Mouse (Mus musculus): ENCODE results near the gene Ephb6. TPM values are rescaled to one million over a fixed set of nuclear protein-coding genes. Genes with fewer than 3 reads are reported as not detected.

Ephb6 gene
- polyA plus RNA-seq, 1 experiment from 2014 or later: 11.9 TPM

- DNase-seq (ENCODE audit: low spot score): no peak
- ATAC-seq (replicated peaks; ENCODE audit: low FRiP score, low read depth): no peak
- no peak overlapping the region for H3K4me3 ChIP-seq (replicated peaks; ENCODE audit: low read depth, low read length)
- H3K27me3 ChIP-seq (ENCODE audit: insufficient read depth, low read length): no peaks in the 10 kb centered on the region
- no peaks in the 10 kb centered on the region for H3K36me3 ChIP-seq (ENCODE audit: insufficient read depth, low read length)
- no peak overlapping the region for H3K9ac ChIP-seq (ENCODE audit: low read depth, low read length)
- H3K4me2 ChIP-seq (ENCODE audit: low read length): no peak overlapping the region
- H3K9me3 ChIP-seq (replicated peaks; ENCODE audit: low read length): no peaks in the 10 kb centered on the region
- H3K27ac ChIP-seq: no peak overlapping the region
- 0 out of 2 replicates have a peak, but pooled peaks cover 3% of the 10 kb centered on the region for H3K4me1 ChIP-seq (replicated peaks; ENCODE audit: insufficient read depth, low read length)
- WGBS: 60% methylated on average over 5 of the region's 5 CpGs
- TF ChIP-seq CTCF (IDR thresholded peaks at IDR 0.05; ENCODE audit: low read depth): no peak
Observed at GRCm38 (mm10) chr6:41607637-41608036, 2.4 kb downstream of the Ephb6 start.

- Histone ChIP-seq H3K4me2 (ENCODE audit: low read length) (no peak overlapping the region), H3K9ac (ENCODE audit: low read depth, low read length) (no peak overlapping the region), H3K4me1 (replicated peaks; ENCODE audit: insufficient read depth, low read length) (no peaks in the 10 kb centered on the region), H3K4me3 (replicated peaks; ENCODE audit: low read depth, low read length) (no peak overlapping the region), H3K9me3 (replicated peaks; ENCODE audit: low read length) (no peaks in the 10 kb centered on the region), H3K27ac (no peak overlapping the region), H3K36me3 (ENCODE audit: insufficient read depth, low read length) (no peaks in the 10 kb centered on the region), H3K27me3 (ENCODE audit: insufficient read depth, low read length) (no peaks in the 10 kb centered on the region)
- DNase-seq (ENCODE audit: low spot score) (no peak), ATAC-seq (replicated peaks; ENCODE audit: low FRiP score, low read depth) (no peak)
- no peak for TF ChIP-seq CTCF (IDR thresholded peaks at IDR 0.05; ENCODE audit: low read depth)
- 77% methylated on average over 9 of the region's 9 CpGs for WGBS
Observed at GRCm38 (mm10) chr6:41620173-41620798, 15.0 kb downstream of the Ephb6 start.

GRCm38 (mm10) chr6:41621241-41621990 lies 16.1 kb downstream of the Ephb6 start:
- DNase-seq (ENCODE audit: low spot score): no peak
- TF ChIP-seq CTCF (IDR thresholded peaks at IDR 0.05; ENCODE audit: low read depth): no peak
- no peak overlapping the region for H3K4me2 ChIP-seq (ENCODE audit: low read length)
- no peak overlapping the region for H3K27ac ChIP-seq
- H3K4me3 ChIP-seq (replicated peaks; ENCODE audit: low read depth, low read length): no peak overlapping the region
- H3K4me1 ChIP-seq (replicated peaks; ENCODE audit: insufficient read depth, low read length): no peaks in the 10 kb centered on the region
- no peak overlapping the region for H3K9ac ChIP-seq (ENCODE audit: low read depth, low read length)
- H3K27me3 ChIP-seq (ENCODE audit: insufficient read depth, low read length): no peaks in the 10 kb centered on the region
- H3K9me3 ChIP-seq (replicated peaks; ENCODE audit: low read length): no peaks in the 10 kb centered on the region
- H3K36me3 ChIP-seq (ENCODE audit: insufficient read depth, low read length): no peaks in the 10 kb centered on the region
- 89% methylated on average over 12 of the region's 12 CpGs for WGBS
- no peak for ATAC-seq (replicated peaks; ENCODE audit: low FRiP score, low read depth)

- ATAC-seq (replicated peaks; ENCODE audit: low FRiP score, low read depth) (no peak), DNase-seq (ENCODE audit: low spot score) (no peak)
- no peaks in the 10 kb centered on the region for H3K9me3 ChIP-seq (replicated peaks; ENCODE audit: low read length)
- H3K4me2 ChIP-seq (ENCODE audit: low read length): no peak overlapping the region
- H3K36me3 ChIP-seq (ENCODE audit: insufficient read depth, low read length): no peaks in the 10 kb centered on the region
- 71% methylated on average over 9 of the region's 9 CpGs for WGBS
- H3K9ac ChIP-seq (ENCODE audit: low read depth, low read length): no peak overlapping the region
- no peaks in the 10 kb centered on the region for H3K4me1 ChIP-seq (replicated peaks; ENCODE audit: insufficient read depth, low read length)
- H3K4me3 ChIP-seq (replicated peaks; ENCODE audit: low read depth, low read length): no peak overlapping the region
- no peaks in the 10 kb centered on the region for H3K27me3 ChIP-seq (ENCODE audit: insufficient read depth, low read length)
- peak; percentile 52; the same call in 1 of the 2 replicates for TF ChIP-seq CTCF (IDR thresholded peaks at IDR 0.05; ENCODE audit: low read depth)
- no peak overlapping the region for H3K27ac ChIP-seq
Observed at GRCm38 (mm10) chr6:41622661-41623060, 17.4 kb downstream of the Ephb6 start.

GRCm38 (mm10) chr6:41628180-41628579 lies 22.9 kb downstream of the Ephb6 start:
- no peaks in the 10 kb centered on the region for H3K27me3 ChIP-seq (ENCODE audit: insufficient read depth, low read length)
- no peak overlapping the region for H3K9ac ChIP-seq (ENCODE audit: low read depth, low read length)
- H3K4me1 ChIP-seq (replicated peaks; ENCODE audit: insufficient read depth, low read length): no peaks in the 10 kb centered on the region
- no peak overlapping the region for H3K4me2 ChIP-seq (ENCODE audit: low read length)
- 63% methylated on average over 1 of the region's 1 CpGs for WGBS
- no peak for DNase-seq (ENCODE audit: low spot score)
- H3K9me3 ChIP-seq (replicated peaks; ENCODE audit: low read length): no peaks in the 10 kb centered on the region
- no peak overlapping the region for H3K27ac ChIP-seq
- no peak overlapping the region for H3K4me3 ChIP-seq (replicated peaks; ENCODE audit: low read depth, low read length)
- no peaks in the 10 kb centered on the region for H3K36me3 ChIP-seq (ENCODE audit: insufficient read depth, low read length)
- no peak for ATAC-seq (replicated peaks; ENCODE audit: low FRiP score, low read depth)
- TF ChIP-seq CTCF (IDR thresholded peaks at IDR 0.05; ENCODE audit: low read depth): no peak

- H3K4me1 ChIP-seq (replicated peaks; ENCODE audit: insufficient read depth, low read length): no peaks in the 10 kb centered on the region
- 71% methylated on average over 2 of the region's 2 CpGs for WGBS
- peak; percentile 27 for DNase-seq (ENCODE audit: low spot score)
Observed at GRCm38 (mm10) chr6:41630791-41631190, 25.5 kb downstream of the Ephb6 start.

More at GRCm38 (mm10) chr6:41630791-41631190, 25.5 kb downstream of the Ephb6 start:
- Histone ChIP-seq H3K36me3 (ENCODE audit: insufficient read depth, low read length) (no peaks in the 10 kb centered on the region), H3K4me3 (replicated peaks; ENCODE audit: low read depth, low read length) (no peak overlapping the region), H3K27me3 (ENCODE audit: insufficient read depth, low read length) (no peaks in the 10 kb centered on the region), H3K9me3 (replicated peaks; ENCODE audit: low read length) (no peaks in the 10 kb centered on the region), H3K4me2 (ENCODE audit: low read length) (no peak overlapping the region), H3K27ac (no peak overlapping the region), H3K9ac (ENCODE audit: low read depth, low read length) (no peak overlapping the region)
- TF ChIP-seq CTCF (IDR thresholded peaks at IDR 0.05; ENCODE audit: low read depth): peak; percentile 56
- ATAC-seq (replicated peaks; ENCODE audit: low FRiP score, low read depth): no peak
